Mouse (Mus musculus): ENCODE results near the gene Tctex1d1. TPM values are rescaled to one million over a fixed set of nuclear protein-coding genes. Genes with fewer than 3 reads are reported as not detected.

Tctex1d1 gene
- polyA plus RNA-seq, 1 experiment from 2014 or later = 0.42 TPM

GRCm38 (mm10) chr4:103026621-103027020, 48.2 kb downstream of the Tctex1d1 start, which contains the start of gene Insl5:
Gene Insl5 (minus strand): TSS chr4:103026842.
- H3K4me1 ChIP-seq = no peaks in the 10 kb centered on the region
- 91% methylated on average over 4 of the region's 4 CpGs for WGBS

GRCm38 (mm10) chr4:103027745-103028144, 49.3 kb downstream of the Tctex1d1 start:
- no peak overlapping the region for H3K27ac ChIP-seq
- no peaks in the 10 kb centered on the region for H3K9me3 ChIP-seq
- H3K9ac ChIP-seq = no peak overlapping the region
- ATAC-seq (ENCODE audit: insufficient number of reproducible peaks, insufficient read depth, low FRiP score, low TSS enrichment, low read depth) = no peak
- no peaks in the 10 kb centered on the region for H3K4me1 ChIP-seq
- WGBS = 82% methylated on average over 7 of the region's 7 CpGs
- no peaks in the 10 kb centered on the region for H3K27me3 ChIP-seq
- H3K36me3 ChIP-seq = no peaks in the 10 kb centered on the region
- no peak overlapping the region for H3K4me3 ChIP-seq
- H3K4me2 ChIP-seq = no peak overlapping the region

More at GRCm38 (mm10) chr4:103026621-103027020, 48.2 kb downstream of the Tctex1d1 start, which contains the start of gene Insl5:
- Histone ChIP-seq H3K36me3 (no peaks in the 10 kb centered on the region), H3K9ac (no peak within 1 kb of the TSS), H3K27ac (no peak within 1 kb of the TSS), H3K4me2 (no peak within 1 kb of the TSS), H3K9me3 (no peaks in the 10 kb centered on the region), H3K27me3 (no peaks in the 10 kb centered on the region), H3K4me3 (no peak within 1 kb of the TSS)
- no peak for ATAC-seq (ENCODE audit: insufficient number of reproducible peaks, insufficient read depth, low FRiP score, low TSS enrichment, low read depth)

- Histone ChIP-seq H3K9ac (no peak overlapping the region), H3K9me3 (no peaks in the 10 kb centered on the region), H3K4me1 (no peaks in the 10 kb centered on the region), H3K27ac (no peak overlapping the region), H3K36me3 (no peaks in the 10 kb centered on the region), H3K4me3 (no peak overlapping the region), H3K27me3 (no peaks in the 10 kb centered on the region), H3K4me2 (no peak overlapping the region)
- no peak for ATAC-seq (ENCODE audit: insufficient number of reproducible peaks, insufficient read depth, low FRiP score, low TSS enrichment, low read depth)
- 70% methylated on average over 13 of the region's 13 CpGs for WGBS
Observed at GRCm38 (mm10) chr4:103028177-103029088, 50.0 kb downstream of the Tctex1d1 start.

GRCm38 (mm10) chr4:103039103-103039837, 60.9 kb downstream of the Tctex1d1 start:
- H3K27ac ChIP-seq = no peak overlapping the region
- no peak for ATAC-seq (ENCODE audit: insufficient number of reproducible peaks, insufficient read depth, low FRiP score, low TSS enrichment, low read depth)
- no peak overlapping the region for H3K4me2 ChIP-seq
- no peaks in the 10 kb centered on the region for H3K4me1 ChIP-seq
- H3K9me3 ChIP-seq = no peaks in the 10 kb centered on the region
- 78% methylated on average over 14 of the region's 14 CpGs for WGBS
- 0 out of 2 replicates have a peak, but pooled peaks cover 5% of the 10 kb centered on the region for H3K36me3 ChIP-seq
- no peak overlapping the region for H3K4me3 ChIP-seq
- no peak overlapping the region for H3K9ac ChIP-seq
- H3K27me3 ChIP-seq = no peaks in the 10 kb centered on the region

- Histone ChIP-seq H3K27ac (no peak overlapping the region), H3K9ac (no peak overlapping the region), H3K36me3 (0 out of 2 replicates have a peak, but pooled peaks cover 5% of the 10 kb centered on the region), H3K9me3 (no peaks in the 10 kb centered on the region), H3K4me3 (no peak overlapping the region), H3K4me1 (no peaks in the 10 kb centered on the region), H3K4me2 (no peak overlapping the region), H3K27me3 (no peaks in the 10 kb centered on the region)
- ATAC-seq (ENCODE audit: insufficient number of reproducible peaks, insufficient read depth, low FRiP score, low TSS enrichment, low read depth) = no peak
- WGBS = 35% methylated on average over 5 of the region's 5 CpGs
Observed at GRCm38 (mm10) chr4:103039838-103040191, 61.4 kb downstream of the Tctex1d1 start.

GRCm38 (mm10) chr4:103042997-103043396, 64.6 kb downstream of the Tctex1d1 start:
- 92% methylated on average over 11 of the region's 11 CpGs for WGBS
- Histone ChIP-seq H3K9ac (no peak overlapping the region), H3K4me3 (no peak overlapping the region), H3K27me3 (no peaks in the 10 kb centered on the region), H3K9me3 (no peaks in the 10 kb centered on the region), H3K4me2 (no peak overlapping the region), H3K4me1 (no peaks in the 10 kb centered on the region), H3K36me3 (0 out of 2 replicates have a peak, but pooled peaks cover 5% of the 10 kb centered on the region), H3K27ac (no peak overlapping the region)
- no peak for ATAC-seq (ENCODE audit: insufficient number of reproducible peaks, insufficient read depth, low FRiP score, low TSS enrichment, low read depth)

GRCm38 (mm10) chr4:103048046-103048445, 69.6 kb downstream of the Tctex1d1 start:
- no peaks in the 10 kb centered on the region for H3K27me3 ChIP-seq
- H3K4me3 ChIP-seq = no peak overlapping the region
- no peaks in the 10 kb centered on the region for H3K4me1 ChIP-seq
- 89% methylated on average over 11 of the region's 11 CpGs for WGBS
- no peak overlapping the region for H3K27ac ChIP-seq
- no peak overlapping the region for H3K4me2 ChIP-seq
- H3K9me3 ChIP-seq = 0 out of 2 replicates have a peak, but pooled peaks cover 4% of the 10 kb centered on the region
- no peak overlapping the region for H3K9ac ChIP-seq
- no peaks in the 10 kb centered on the region for H3K36me3 ChIP-seq
- ATAC-seq (ENCODE audit: insufficient number of reproducible peaks, insufficient read depth, low FRiP score, low TSS enrichment, low read depth) = no peak

Other genes starting within 250 kb of the Tctex1d1 start
- 13.0 and 17.6 TPM in 2 replicates for gene Sgip1, start 237.3 kb upstream of the Tctex1d1 start, polyA plus RNA-seq (2015; fragmentation: Nextera tagmentation; extraction: Ambion mirVana)
- not detected in 2 replicates for gene Insl5, start 48.2 kb downstream of the Tctex1d1 start, polyA plus RNA-seq (2015; fragmentation: Nextera tagmentation; extraction: Ambion mirVana)
- 58.4 and 64.7 TPM in 2 replicates for gene Mier1, start 135.8 kb downstream of the Tctex1d1 start, polyA plus RNA-seq (2015; fragmentation: Nextera tagmentation; extraction: Ambion mirVana)
- gene Wdr78, start 135.9 kb downstream of the Tctex1d1 start, polyA plus RNA-seq (2015; fragmentation: Nextera tagmentation; extraction: Ambion mirVana) = 4.5 and 5.9 TPM in 2 replicates
- 12.9 and 18.1 TPM in 2 replicates for gene Slc35d1, start 236.6 kb downstream of the Tctex1d1 start, polyA plus RNA-seq (2015; fragmentation: Nextera tagmentation; extraction: Ambion mirVana)

Measured in embryonic facial prominence, embryonic 13.5 days (tissue).